Mouse (Mus musculus) urinary bladder, adult 18-20 months (tissue): ENCODE measurements at regions not wholly inside any gene's neighbourhood (a gene's known extent, or its start where the extent isn't known, plus 50 kb on each side); places are given as distances from the start of the nearest gene placed in this dataset.

Experiments used
- DNase-seq, 2 experiments: peaks; one replicate each; pipeline ENCODE4 v3.0.0; 2022; ENCODE audit warnings: low spot score in 2 of 2, mixed read lengths in 2 of 2

- DNase-seq, result no peak
Observed at GRCm38 (mm10) chr5:51397528-51397927, 170.0 kb downstream of the Ppargc1a start.

DNA sequence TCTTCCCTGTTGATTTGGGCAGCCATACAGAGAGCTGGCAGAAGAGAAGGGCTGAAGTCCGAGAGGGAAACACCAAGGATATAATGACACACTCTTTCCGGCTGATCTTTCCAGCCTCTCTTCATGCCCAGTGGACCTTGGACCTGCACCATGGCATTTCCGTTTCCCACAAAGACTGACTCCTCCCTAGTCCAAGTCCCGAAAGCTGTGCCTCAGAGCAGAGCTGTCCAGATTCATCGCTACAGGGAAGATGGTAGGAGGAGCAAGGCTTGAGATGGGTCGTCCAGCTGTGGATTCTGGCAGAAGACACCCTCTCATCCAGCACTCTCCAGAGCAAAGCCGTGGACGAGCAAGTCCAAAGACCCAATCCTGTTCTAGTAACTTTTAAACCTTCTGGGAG, 176.2 kb downstream of the Ppargc1a start:
- no peak for DNase-seq

DNA sequence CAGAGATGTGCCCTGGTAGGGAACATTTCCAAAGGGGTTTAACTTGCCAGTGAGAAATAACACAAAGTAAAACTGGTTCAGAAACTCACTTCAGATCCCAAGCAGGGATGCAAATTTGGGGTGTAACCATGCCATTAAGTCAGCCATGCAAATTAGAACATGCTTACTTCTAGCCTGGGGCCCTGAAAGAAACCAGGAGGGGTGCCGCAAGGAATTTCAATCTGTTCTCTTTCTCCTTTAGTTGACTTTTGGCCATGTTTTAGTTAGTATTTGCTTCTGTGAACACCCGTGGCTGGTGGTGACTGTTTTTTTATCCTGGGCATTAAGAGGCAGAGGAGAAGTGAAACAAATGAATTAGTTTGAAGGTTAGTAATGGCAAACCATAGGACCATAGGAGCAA, 179.8 kb downstream of the Ppargc1a start:
- no peak for DNase-seq

DNA sequence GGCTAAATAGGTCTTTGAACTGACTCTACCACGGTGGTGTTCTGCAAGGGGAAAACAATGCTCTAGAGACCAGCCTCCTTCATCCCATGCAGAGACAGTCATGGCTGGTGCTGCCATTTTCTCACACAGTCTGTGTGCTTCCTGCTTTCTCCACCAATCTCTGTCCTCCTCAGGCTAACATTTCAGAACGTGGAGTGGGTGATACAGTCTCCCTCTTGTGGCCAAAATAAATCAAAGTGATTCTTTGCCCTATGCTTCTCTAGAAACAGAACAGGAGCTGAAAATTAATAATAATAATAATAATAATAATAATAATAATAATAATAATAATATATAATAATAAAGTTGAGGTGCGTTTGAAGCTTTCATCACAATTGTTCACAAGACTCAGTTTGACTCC, 181.1 kb downstream of the Ppargc1a start:
- no peak for DNase-seq

DNA sequence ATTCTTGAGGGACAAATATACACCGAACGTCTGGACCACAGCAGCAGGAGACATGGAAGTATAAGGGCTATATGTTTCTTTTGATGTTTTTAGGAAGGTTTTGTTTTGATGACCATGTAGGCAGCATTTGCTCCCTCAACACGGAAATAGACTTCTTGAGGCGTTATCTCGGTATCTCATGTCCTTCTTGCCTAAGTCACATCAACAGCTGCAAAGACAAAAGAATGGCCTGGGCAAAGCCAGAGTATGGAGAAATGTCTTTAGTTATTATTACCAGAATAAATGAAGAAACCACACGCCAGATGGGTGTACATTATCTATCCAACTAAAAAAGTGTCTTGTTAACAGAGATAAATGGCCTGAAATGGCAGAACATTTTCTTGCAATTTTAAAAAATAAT, 183.2 kb downstream of the Ppargc1a start:
- no peak for DNase-seq

GRCm38 (mm10) chr5:51359101-51359500, 208.4 kb downstream of the Ppargc1a start:
- DNase-seq, result no peak

GRCm38 (mm10) chr5:51348256-51348655, 219.3 kb downstream of the Ppargc1a start:
- no peak for DNase-seq

DNA sequence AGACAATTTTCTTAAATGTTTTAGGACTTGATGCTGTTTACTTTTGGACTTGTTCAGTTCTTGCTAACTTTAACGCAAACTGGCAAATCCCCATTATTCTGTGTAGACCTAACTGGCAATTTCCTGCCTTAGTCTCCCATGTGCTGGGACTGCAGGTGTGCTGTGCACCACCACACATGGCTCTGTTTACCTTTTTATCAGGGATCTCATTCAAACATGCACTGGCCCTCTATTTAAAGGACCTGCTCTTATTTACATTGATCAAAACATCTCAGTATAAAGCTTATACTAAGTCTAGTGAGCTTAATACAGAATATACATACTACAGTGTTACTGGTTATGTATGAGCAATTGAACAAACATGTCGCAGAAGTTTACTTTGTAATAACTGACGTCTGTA, 238.4 kb downstream of the Ppargc1a start:
- no peak for DNase-seq

DNA sequence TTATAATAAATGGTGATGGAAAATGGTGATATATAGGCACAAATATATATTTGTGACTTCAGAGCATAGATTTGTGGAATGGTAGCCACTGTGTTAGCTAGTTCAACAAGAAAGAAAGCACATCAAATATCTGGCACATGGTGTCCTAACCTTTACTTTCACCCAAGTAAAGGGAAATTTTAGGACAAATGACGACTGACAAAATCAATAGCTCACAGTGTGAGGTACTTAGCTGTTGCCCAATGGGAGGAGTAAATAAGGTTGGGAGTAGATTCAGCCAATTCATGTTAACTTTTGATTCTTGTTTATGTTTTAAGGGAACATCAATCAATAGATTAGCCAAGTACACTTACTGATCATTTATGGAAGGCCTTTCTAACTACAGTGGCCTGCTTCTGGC, 278.3 kb downstream of the Ppargc1a start:
- no peak for DNase-seq

GRCm38 (mm10) chr5:51288234-51288633, 279.3 kb downstream of the Ppargc1a start:
- no peak for DNase-seq

GRCm38 (mm10) chr5:51241156-51241555, 326.4 kb downstream of the Ppargc1a start:
- no peak for DNase-seq

DNA sequence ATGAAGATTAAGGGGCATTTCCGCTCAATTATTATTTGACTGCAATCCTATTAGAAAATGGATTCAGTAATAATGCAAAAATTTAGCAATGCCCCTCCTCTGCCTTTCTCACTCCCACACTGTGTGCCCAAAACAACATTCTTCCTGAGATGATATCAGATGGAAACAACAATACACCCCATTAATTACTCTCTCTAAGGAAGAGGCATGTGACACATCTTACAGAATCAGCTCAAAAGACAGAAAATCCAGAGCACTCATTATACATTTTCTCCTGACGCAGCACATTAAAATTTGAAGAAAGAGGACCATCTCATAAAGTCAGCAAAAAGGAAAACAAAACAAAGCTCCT, 333.5 kb downstream of the Ppargc1a start:
- DNase-seq, result no peak

- DNase-seq, result no peak
Observed at GRCm38 (mm10) chr5:51233271-51234003, 334.1 kb downstream of the Ppargc1a start.

DNA sequence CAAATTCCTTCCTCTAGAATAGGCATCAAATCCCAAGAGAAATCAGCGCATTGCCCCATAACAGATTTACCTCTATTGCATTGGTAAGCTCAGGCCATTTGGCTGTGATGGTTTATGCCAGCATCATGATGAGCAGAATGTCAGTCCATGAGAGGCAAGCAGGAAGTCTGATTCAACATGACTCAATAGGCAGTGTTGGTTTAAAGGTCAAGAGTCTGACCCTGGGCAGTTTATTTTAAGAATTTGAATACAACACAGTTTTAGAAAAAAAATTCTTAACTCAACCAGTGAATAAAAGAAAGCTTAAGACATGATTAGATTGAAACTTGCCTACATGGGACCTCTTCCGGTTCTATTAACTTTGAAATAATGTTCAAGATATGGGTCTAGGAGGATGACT, 337.7 kb downstream of the Ppargc1a start:
- DNase-seq, result no peak

- no peak for DNase-seq
Observed at GRCm38 (mm10) chr5:51227996-51228395, 339.5 kb downstream of the Ppargc1a start.

GRCm38 (mm10) chr5:51203266-51203665, 364.3 kb downstream of the Ppargc1a start:
- DNase-seq, result no peak

DNA sequence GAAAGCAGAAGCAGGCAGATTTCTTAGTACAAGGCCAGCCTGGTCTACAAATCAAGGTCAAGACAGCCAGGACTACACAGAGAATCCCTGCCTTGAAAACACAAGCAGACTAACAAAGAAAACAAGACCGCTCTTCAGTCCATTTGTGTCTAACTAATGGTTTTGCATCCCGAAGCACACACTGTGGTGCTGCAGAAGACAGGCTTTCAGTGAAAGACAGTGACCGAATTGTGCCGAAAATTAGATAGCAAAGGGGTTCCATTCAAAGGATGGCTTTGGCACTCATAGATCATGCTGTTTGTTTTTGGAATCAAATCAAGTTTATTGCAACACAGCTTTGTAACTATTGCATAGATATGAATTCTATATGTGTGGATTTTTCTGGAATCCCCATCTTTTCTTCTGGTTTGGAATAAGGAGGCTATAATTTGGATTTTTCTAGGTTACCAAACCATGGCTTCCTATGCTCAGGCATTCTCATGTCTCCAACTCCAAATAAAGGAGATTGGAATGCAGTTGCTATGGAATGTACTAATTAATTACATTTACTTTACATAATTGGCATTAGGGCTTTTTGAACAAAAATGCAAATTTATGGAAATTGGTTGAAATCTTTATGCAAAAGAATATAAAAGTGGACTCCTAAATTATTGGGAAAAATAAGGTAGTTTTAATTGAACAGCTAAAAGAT, 364.9 kb downstream of the Ppargc1a start:
- no peak for DNase-seq

DNA sequence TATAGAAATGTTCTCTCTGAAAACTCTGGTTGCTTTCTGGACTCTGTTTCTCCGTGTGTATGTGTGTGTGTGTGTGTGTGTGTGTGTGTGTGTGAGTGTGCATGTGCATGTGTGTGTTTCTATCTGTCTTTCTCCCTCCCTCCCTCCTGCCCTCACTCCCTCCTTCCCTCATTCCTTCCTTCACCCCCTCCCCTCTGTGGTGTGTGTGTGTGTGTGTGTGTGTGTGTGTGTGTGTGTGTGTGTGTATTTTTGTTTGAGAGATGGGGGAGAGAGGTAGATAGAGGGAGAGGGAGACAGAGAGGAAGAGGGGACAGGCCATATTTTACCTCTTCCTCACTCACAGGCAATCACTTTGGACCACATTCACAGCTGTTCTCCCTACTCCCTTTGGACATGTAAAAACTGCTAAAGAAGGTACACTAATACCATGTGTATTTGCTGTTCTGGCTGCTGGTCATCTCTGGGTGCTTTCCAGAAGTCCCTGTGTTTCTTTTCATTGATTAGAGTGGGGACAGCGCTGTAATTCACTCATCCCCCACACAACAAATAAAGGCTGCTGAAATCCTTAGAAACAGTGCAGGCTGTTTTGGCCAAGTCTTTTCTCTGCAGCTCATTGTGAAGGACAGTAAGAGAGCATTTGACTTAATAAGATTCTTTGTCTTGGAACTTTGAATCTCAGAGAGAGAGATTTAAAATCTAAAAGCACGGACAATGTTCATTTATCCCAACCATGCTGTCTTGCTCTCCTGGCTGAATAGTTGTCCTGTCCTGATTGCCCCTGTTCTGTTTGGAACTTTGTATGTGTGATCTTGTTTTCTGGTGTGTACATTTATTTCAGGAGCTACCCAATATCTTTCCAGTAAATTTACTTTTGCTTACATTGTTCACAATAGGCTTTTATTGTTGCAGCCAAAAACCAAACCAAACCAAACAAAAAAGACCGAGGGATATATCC, 370.9 kb downstream of the Ppargc1a start:
- no peak for DNase-seq

GRCm38 (mm10) chr5:51190661-51191060, 376.9 kb downstream of the Ppargc1a start:
- DNase-seq, result no peak

- DNase-seq, result no peak
Observed at GRCm38 (mm10) chr5:51169828-51170227, 397.7 kb downstream of the Ppargc1a start.

DNA sequence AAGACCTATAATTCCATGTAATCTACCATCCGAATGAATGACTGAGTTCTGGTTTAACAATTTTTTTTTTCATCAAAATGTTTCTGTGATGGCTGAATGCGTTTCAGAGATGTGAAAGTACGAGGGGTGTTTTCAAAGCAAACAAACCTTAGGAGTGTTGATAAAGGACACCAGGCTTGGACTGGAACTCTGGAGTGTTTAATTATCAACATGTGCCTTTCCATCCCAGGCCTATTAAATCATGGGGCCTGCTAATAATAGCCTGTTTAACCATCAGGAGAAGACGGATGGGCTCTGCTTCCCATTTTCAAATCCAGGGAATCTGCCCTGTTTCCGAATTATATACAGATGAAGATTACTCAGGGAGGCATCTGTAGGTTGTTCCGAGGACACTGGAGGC, 399.3 kb downstream of the Ppargc1a start:
- DNase-seq, result no peak

GRCm38 (mm10) chr5:51156901-51157300, 410.6 kb downstream of the Ppargc1a start:
- DNase-seq, result no peak
